Mouse (Mus musculus): ENCODE measurements at regions not wholly inside any gene's neighbourhood (a gene's known extent, or its start where the extent isn't known, plus 50 kb on each side); places are given as distances from the start of the nearest gene placed in this dataset.

DNA sequence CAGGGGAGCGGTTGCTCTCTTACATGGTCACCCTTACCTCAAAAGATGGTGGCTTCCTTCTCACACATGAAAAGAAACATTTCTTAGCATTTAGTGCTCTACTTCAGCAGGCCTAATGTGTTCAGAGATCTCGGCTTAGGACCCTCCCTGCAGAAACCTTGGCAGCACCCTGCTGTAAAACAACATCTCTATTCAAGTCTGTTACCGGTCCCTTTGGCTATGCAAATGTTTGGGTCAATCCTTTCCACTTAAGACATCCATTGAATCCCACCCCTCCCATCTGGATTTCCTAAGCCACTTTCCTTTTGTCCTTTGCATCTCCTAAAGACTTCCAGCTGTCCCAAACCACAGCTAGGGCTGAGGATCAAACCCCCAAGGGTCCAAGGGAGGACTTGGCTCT, 294.2 kb downstream of the Gm11011 start:
- no peak for TF ChIP-seq CTCF (IDR thresholded peaks at IDR 0.05; ENCODE audit: insufficient read depth, low read length)
- no peak for TF ChIP-seq POLR2A (IDR thresholded peaks at IDR 0.05; ENCODE audit: borderline replicate concordance, extremely low read depth, low read depth, low read length)
